Mouse (Mus musculus) lung, adult 18-20 months (tissue): Measurements from ENCODE around the gene Mab21l1.

Experiments used
- DNase-seq, 2 experiments: peaks; one replicate each; pipeline ENCODE4 v3.0.0; 2022; ENCODE audit warnings: mixed read lengths in 2 of 2

Mab21l1 gene

GRCm38 (mm10) chr3:55780120-55781070 is 1.9 kb upstream of the Mab21l1 start:
- no peak for DNase-seq

- no peak for DNase-seq
These were observed 768 bp upstream of the Mab21l1 start for GRCm38 (mm10) chr3:55781429-55782055.

- DNase-seq: no peak
These were observed 461 bp downstream of the Mab21l1 start for GRCm38 (mm10) chr3:55782771-55783170.

GRCm38 (mm10) chr3:55783171-55784081 is 1.1 kb downstream of the Mab21l1 start:
- no peak for DNase-seq

- DNase-seq: no peak
These were observed 1.8 kb downstream of the Mab21l1 start for GRCm38 (mm10) chr3:55784101-55784500.

GRCm38 (mm10) chr3:55785266-55785980 is 3.1 kb downstream of the Mab21l1 start:
- no peak for DNase-seq

GRCm38 (mm10) chr3:55785981-55786725 is 3.8 kb downstream of the Mab21l1 start:
- no peak for DNase-seq

GRCm38 (mm10) chr3:55786835-55787486 is 4.7 kb downstream of the Mab21l1 start:
- no peak for DNase-seq

GRCm38 (mm10) chr3:55787487-55788213 is 5.3 kb downstream of the Mab21l1 start:
- peak in 1 of 2 experiments; percentile 8 for DNase-seq

- no peak for DNase-seq
These were observed 5.9 kb downstream of the Mab21l1 start for GRCm38 (mm10) chr3:55788214-55788586.

- no peak for DNase-seq
These were observed 6.4 kb downstream of the Mab21l1 start for GRCm38 (mm10) chr3:55788621-55789201.

- DNase-seq: no peak
These were observed 7.5 kb downstream of the Mab21l1 start for GRCm38 (mm10) chr3:55789856-55790255.

GRCm38 (mm10) chr3:55790609-55791008 is 8.3 kb downstream of the Mab21l1 start:
- DNase-seq: no peak

- no peak for DNase-seq
These were observed 9.9 kb downstream of the Mab21l1 start for GRCm38 (mm10) chr3:55792251-55792650.

- peak; percentile 43 to 59 for DNase-seq
These were observed 11.7 kb downstream of the Mab21l1 start for GRCm38 (mm10) chr3:55793842-55794575.

GRCm38 (mm10) chr3:55794768-55795167 is 12.5 kb downstream of the Mab21l1 start:
- DNase-seq: no peak

- DNase-seq: no peak
These were observed 32.8 kb downstream of the Mab21l1 start for GRCm38 (mm10) chr3:55814993-55815625.

GRCm38 (mm10) chr3:55816096-55816495 is 33.8 kb downstream of the Mab21l1 start:
- no peak for DNase-seq
